Mouse (Mus musculus) lung, embryonic 14.5 days (tissue): ENCODE data around the gene Cd101. TPM values are rescaled to one million over a fixed set of nuclear protein-coding genes. Genes with fewer than 3 reads are reported as not detected.

Experiments used
- ATAC-seq: fragments of 200-750 bp; cut with Nextera tagmentation; 2 replicates; pipeline ENCODE4 v1.8.0; 2017; ENCODE audit warnings: mild to moderate bottlenecking, moderate TSS enrichment, moderate library complexity; ENCODE audit not compliant: insufficient read depth
- DNase-seq: peaks from one replicate; pipeline ENCODE4 v3.0.0-alpha.2; 2015
- H3K27ac ChIP-seq: fragments of 300-500 bp; sonication (generic); 2 replicates; pipeline ENCODE4 v1.5.1; 2014; ENCODE audit warnings: low read depth, mild to moderate bottlenecking, moderate library complexity
- H3K27me3 ChIP-seq: fragments of 300-500 bp; sonication (generic); 2 replicates; pipeline ENCODE4 v1.6.1; 2014; ENCODE audit warnings: low read length, control low read depth; ENCODE audit not compliant: insufficient read depth
- H3K36me3 ChIP-seq: fragments of 300-500 bp; sonication (generic); 2 replicates; pipeline ENCODE4 v1.6.1; 2014; ENCODE audit warnings: control low read depth; ENCODE audit not compliant: insufficient read depth
- H3K4me1 ChIP-seq: fragments of 300-500 bp; sonication (generic); 2 replicates; pipeline ENCODE4 v1.6.1; 2014; ENCODE audit warnings: antibody characterized with exemption, control low read depth; ENCODE audit not compliant: insufficient read depth
- H3K4me2 ChIP-seq: fragments of 300-500 bp; sonication (generic); 2 replicates; pipeline ENCODE4 v1.6.1; 2014; ENCODE audit warnings: mild to moderate bottlenecking
- H3K4me3 ChIP-seq: fragments of 300-500 bp; sonication (generic); 2 replicates; pipeline ENCODE4 v1.5.1; 2014; ENCODE audit warnings: low read depth, low read length
- H3K9ac ChIP-seq: fragments of 300-500 bp; sonication (generic); 2 replicates; pipeline ENCODE4 v1.6.1; 2014
- H3K9me3 ChIP-seq: fragments of 300-500 bp; sonication (generic); 2 replicates; pipeline ENCODE4 v1.6.1; 2016; ENCODE audit warnings: low read depth, low read length, control low read depth
- CTCF ChIP-seq: IDR thresholded peaks from 2 replicates; pipeline ENCODE4 v1.5.1; 2016; ENCODE audit warnings: antibody characterized with exemption, low read depth
- WGBS: fragments of 180-500 bp; shearing (Covaris S2); extraction: QIAGEN DNeasy Blood & Tissue Kit; methylation state at CpG from one replicate; pipeline ENCODE4 v1.1.7; 2014; 5-methylcytosine and 5-hydroxymethylcytosine counted together
- polyA plus RNA-seq: library from polyadenylated mRNA; unstranded; fragments of >200 nt; fragmentation: Nextera tagmentation; extraction: Ambion mirVana; gene quantifications from 2 replicates; pipeline ENCODE4 v1.2.1, GENCODE M21; 2014

The Cd101 gene
- polyA plus RNA-seq, 1 experiment from 2014 or later = 0.17 TPM

GRCm38 (mm10) chr3:100969176-100969917 lies 60.0 kb downstream of the Cd101 start, which contains the start of gene Ttf2:
TSS of gene Ttf2 (minus strand) at chr3:100969663.
- H3K9ac ChIP-seq = peak within 1 kb of the TSS; percentile 72
- H3K27me3 ChIP-seq = no peaks in the 10 kb centered on the region
- TF ChIP-seq CTCF = no peak
- peaks cover 3% of the 10 kb centered on the region; the same call in 1 of the 2 replicates for H3K4me1 ChIP-seq
- no peaks in the 10 kb centered on the region for H3K9me3 ChIP-seq
- WGBS = under 1% methylated on average over 40 of the region's 40 CpGs
- DNase-seq = peak; percentile 98
- 0 out of 2 replicates have a peak, but pooled peaks cover 5% of the 10 kb centered on the region for H3K36me3 ChIP-seq
- peak; percentile 98 for ATAC-seq
- peak within 1 kb of the TSS; percentile 89 for H3K4me2 ChIP-seq
- H3K27ac ChIP-seq = peak within 1 kb of the TSS; percentile 58; the same call in 1 of the 2 replicates
- peak within 1 kb of the TSS; percentile 79 for H3K4me3 ChIP-seq

DNA sequence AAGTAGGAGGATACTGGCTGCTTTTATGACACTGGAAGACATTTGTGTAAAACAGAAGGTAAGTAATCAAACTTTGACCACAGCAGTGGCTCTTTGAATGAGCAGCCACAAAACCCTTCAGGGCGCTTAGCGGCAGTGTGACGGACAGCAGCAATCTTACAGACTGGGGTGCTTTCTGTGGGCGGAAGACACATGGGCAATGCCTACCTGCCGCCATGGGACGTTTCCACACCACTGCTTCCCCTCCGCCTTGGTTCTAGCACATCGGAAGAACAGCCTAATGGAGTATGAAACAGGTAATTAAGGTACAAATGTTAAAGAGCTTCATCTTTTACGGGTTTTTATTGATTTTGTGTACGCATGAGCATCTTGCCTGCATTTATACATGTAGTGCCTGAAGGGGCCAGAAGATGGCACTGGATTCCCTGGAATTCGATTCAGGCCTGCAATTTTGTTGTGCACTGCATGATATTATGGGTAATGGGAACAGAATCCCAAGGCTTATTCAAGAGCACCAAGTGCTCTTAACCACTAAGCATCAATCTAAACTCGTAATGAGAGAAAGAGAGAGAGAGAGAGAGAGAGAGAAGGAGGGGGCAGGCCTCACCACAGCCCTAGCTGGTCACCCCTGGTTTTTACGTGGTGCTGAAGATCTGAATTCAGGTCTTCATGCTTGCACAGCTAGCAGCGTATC lies 65.4 kb downstream of the Cd101 start:
- H3K4me1 ChIP-seq = no peaks in the 10 kb centered on the region
- ATAC-seq = no peak

GRCm38 (mm10) chr3:100961501-100961900 lies 67.9 kb downstream of the Cd101 start:
- Histone ChIP-seq H3K27ac (no peak overlapping the region), H3K36me3 (peaks cover 72% of the 10 kb centered on the region), H3K4me3 (no peak overlapping the region), H3K27me3 (no peaks in the 10 kb centered on the region), H3K9ac (no peak overlapping the region), H3K9me3 (no peaks in the 10 kb centered on the region), H3K4me2 (no peak overlapping the region), H3K4me1 (no peaks in the 10 kb centered on the region)
- no peak for ATAC-seq
- no peak for DNase-seq
- TF ChIP-seq CTCF = no peak
- 83% methylated on average over 7 of the region's 7 CpGs for WGBS

More for the DNA sequence above, 65.4 kb downstream of the Cd101 start:
- no peak overlapping the region for H3K27ac ChIP-seq
- H3K4me2 ChIP-seq = no peak overlapping the region
- no peaks in the 10 kb centered on the region for H3K9me3 ChIP-seq
- WGBS = 78% methylated on average over 14 of the region's 14 CpGs
- H3K27me3 ChIP-seq = no peaks in the 10 kb centered on the region
- H3K9ac ChIP-seq = no peak overlapping the region
- H3K36me3 ChIP-seq = peaks cover 52% of the 10 kb centered on the region
- H3K4me3 ChIP-seq = no peak overlapping the region
- peak; percentile 80 for DNase-seq
- TF ChIP-seq CTCF = peak; percentile 76

GRCm38 (mm10) chr3:100961007-100961406 lies 68.3 kb downstream of the Cd101 start:
- Histone ChIP-seq H3K9ac (no peak overlapping the region), H3K36me3 (peaks cover 77% of the 10 kb centered on the region), H3K4me1 (no peaks in the 10 kb centered on the region), H3K9me3 (no peaks in the 10 kb centered on the region), H3K4me3 (no peak overlapping the region), H3K27me3 (no peaks in the 10 kb centered on the region), H3K27ac (no peak overlapping the region), H3K4me2 (no peak overlapping the region)
- no peak for ATAC-seq
- 80% methylated on average over 5 of the region's 5 CpGs for WGBS
- no peak for DNase-seq
- TF ChIP-seq CTCF = no peak

DNA sequence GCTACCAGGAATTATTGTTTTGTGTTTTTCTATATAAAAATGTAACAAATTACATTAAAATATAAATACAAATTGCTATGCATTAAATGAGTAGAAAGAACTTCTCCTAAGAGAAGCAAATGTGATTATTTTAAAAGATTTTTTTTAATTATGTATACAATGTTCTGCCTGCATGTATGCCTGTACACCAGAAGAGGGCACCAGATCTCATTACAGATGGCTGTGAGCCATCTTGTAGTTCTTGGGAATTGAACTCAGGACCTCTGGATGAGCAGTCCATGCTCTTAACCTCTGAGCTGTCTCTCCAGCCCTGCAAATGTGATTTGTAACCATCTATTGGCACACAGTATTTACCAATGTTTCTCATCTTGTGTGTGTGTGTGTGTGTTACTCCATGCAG lies 74.7 kb downstream of the Cd101 start:
- Histone ChIP-seq H3K4me2 (no peak overlapping the region), H3K9ac (no peak overlapping the region), H3K27ac (no peak overlapping the region), H3K9me3 (no peaks in the 10 kb centered on the region), H3K4me1 (no peaks in the 10 kb centered on the region), H3K27me3 (no peaks in the 10 kb centered on the region), H3K36me3 (peaks cover 97% of the 10 kb centered on the region), H3K4me3 (no peak overlapping the region)
- TF ChIP-seq CTCF = peak; percentile 53
- DNase-seq (peak; percentile 25), ATAC-seq (no peak)

- WGBS = 91% methylated on average over 4 of the region's 4 CpGs
- H3K36me3 ChIP-seq = peaks cover 96% of the 10 kb centered on the region
- H3K9me3 ChIP-seq = no peaks in the 10 kb centered on the region
- no peaks in the 10 kb centered on the region for H3K27me3 ChIP-seq
- H3K9ac ChIP-seq = no peak overlapping the region
- H3K27ac ChIP-seq = no peak overlapping the region
- no peak overlapping the region for H3K4me3 ChIP-seq
- H3K4me1 ChIP-seq = no peaks in the 10 kb centered on the region
- ATAC-seq = no peak
- no peak for DNase-seq
- no peak for TF ChIP-seq CTCF
- H3K4me2 ChIP-seq = no peak overlapping the region
Observed at GRCm38 (mm10) chr3:100951531-100951930, 77.8 kb downstream of the Cd101 start.

- H3K36me3 ChIP-seq = peaks cover 96% of the 10 kb centered on the region
- no peaks in the 10 kb centered on the region for H3K27me3 ChIP-seq
- ATAC-seq (no peak), DNase-seq (no peak)
- H3K9ac ChIP-seq = no peak overlapping the region
- H3K27ac ChIP-seq = no peak overlapping the region
- no peak for TF ChIP-seq CTCF
- no peak overlapping the region for H3K4me2 ChIP-seq
- H3K4me3 ChIP-seq = no peak overlapping the region
- no peaks in the 10 kb centered on the region for H3K4me1 ChIP-seq
- no peaks in the 10 kb centered on the region for H3K9me3 ChIP-seq
- WGBS = 91% methylated on average over 8 of the region's 8 CpGs
Observed at GRCm38 (mm10) chr3:100947286-100947685, 82.1 kb downstream of the Cd101 start.

Other genes with a start within 250 kb of the Cd101 start
- gene Vtcn1, start 204.1 kb downstream of the Cd101 start, polyA plus RNA-seq = 0.09 and 0.16 TPM in 2 replicates
- gene Trim45, start 107.4 kb downstream of the Cd101 start, polyA plus RNA-seq = 2.8 and 4.3 TPM in 2 replicates
- 26.4 and 27.7 TPM in 2 replicates for gene Ttf2, start 59.9 kb downstream of the Cd101 start, polyA plus RNA-seq
- gene Ptgfrn, start 80.7 kb upstream of the Cd101 start, polyA plus RNA-seq = 7.5 and 7.9 TPM in 2 replicates